Mouse (Mus musculus) forebrain, embryonic 16.5 days (tissue): ENCODE data around the gene Kcnn4. TPM values are rescaled to one million over a fixed set of nuclear protein-coding genes. Genes with fewer than 3 reads are reported as not detected.
A peak's percentile ranks its signal among the peaks of the same experiment; 100 is the strongest.

Experiments used
- ATAC-seq: fragments of 200-750 bp; cut with Nextera tagmentation; 2 replicates; pipeline ENCODE4 v1.8.0; 2017; ENCODE audit warnings: mild to moderate bottlenecking, moderate library complexity
- H3K27ac ChIP-seq: fragments of 300-500 bp; sonication (generic); 2 replicates; pipeline ENCODE4 v1.5.1; 2014; ENCODE audit warnings: low read length, control low read depth
- H3K27me3 ChIP-seq: fragments of 300-500 bp; sonication (generic); replicated peaks from 2 replicates; pipeline ENCODE4 v1.6.1; 2014; ENCODE audit warnings: low read length; ENCODE audit not compliant: control insufficient read depth, insufficient read depth
- H3K36me3 ChIP-seq: fragments of 300-500 bp; sonication (generic); 2 replicates; pipeline ENCODE4 v1.6.1; 2014; ENCODE audit not compliant: control insufficient read depth, insufficient read depth
- H3K4me1 ChIP-seq: fragments of 300-500 bp; sonication (generic); replicated peaks from 2 replicates; pipeline ENCODE4 v1.6.1; 2014; ENCODE audit warnings: low read length; ENCODE audit not compliant: control insufficient read depth, insufficient read depth
- H3K4me2 ChIP-seq: fragments of 300-500 bp; sonication (generic); 2 replicates; pipeline ENCODE4 v1.6.1; 2014; ENCODE audit warnings: mild to moderate bottlenecking, low read length, control low read depth
- H3K4me3 ChIP-seq: fragments of 300-500 bp; sonication (generic); replicated peaks from 2 replicates; pipeline ENCODE4 v1.5.1; 2014; ENCODE audit warnings: mild to moderate bottlenecking, low read length, control low read depth
- H3K9ac ChIP-seq: fragments of 300-500 bp; sonication (generic); replicated peaks from 2 replicates; pipeline ENCODE4 v1.6.1; 2014; ENCODE audit warnings: low read depth, low read length, control low read depth
- H3K9me3 ChIP-seq: fragments of 300-500 bp; sonication (generic); 2 replicates; pipeline ENCODE4 v1.6.1; 2016; ENCODE audit warnings: low read length; ENCODE audit not compliant: control insufficient read depth
- WGBS: fragments of 180-500 bp; shearing (Covaris S2); extraction: QIAGEN DNeasy Blood & Tissue Kit; methylation state at CpG from one replicate; pipeline ENCODE4 v1.1.7; 2014; 5-methylcytosine and 5-hydroxymethylcytosine counted together
- polyA plus RNA-seq: library from polyadenylated mRNA; unstranded; fragments of >200 nt; fragmentation: Nextera tagmentation; extraction: Ambion mirVana; gene quantifications from 2 replicates; pipeline ENCODE4 v1.2.1, GENCODE M21; 2015

Gene Kcnn4
- polyA plus RNA-seq, 1 experiment from 2014 or later: 0.80 TPM

DNA sequence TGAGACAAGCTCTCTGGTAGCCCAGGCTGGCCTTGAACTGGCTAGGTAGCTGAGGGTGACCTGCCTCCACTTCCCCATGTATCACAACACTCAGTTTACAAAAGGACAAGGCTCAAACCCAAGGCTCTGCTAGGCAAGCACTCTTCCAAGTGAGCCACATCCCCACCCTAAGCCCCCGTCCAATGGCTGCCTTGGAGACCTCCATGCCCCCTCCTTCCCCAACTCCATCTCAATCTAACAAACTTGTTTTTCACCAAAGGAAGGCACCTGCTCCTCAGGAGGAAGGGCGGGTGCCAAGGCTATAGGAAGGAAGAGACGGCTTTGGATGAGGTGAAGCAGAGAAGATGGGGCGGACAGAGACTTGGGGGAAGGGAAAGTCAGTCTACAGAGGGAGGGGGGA, 2.7 kb downstream of the Kcnn4 start:
- Histone ChIP-seq H3K36me3 (no peaks in the 10 kb centered on the region), H3K4me1 (peaks cover 14% of the 10 kb centered on the region), H3K9ac (no peak overlapping the region), H3K9me3 (no peaks in the 10 kb centered on the region), H3K27me3 (peaks cover 5% of the 10 kb centered on the region; the same call in 1 of the 2 replicates), H3K4me2 (no peak overlapping the region), H3K27ac (no peak overlapping the region), H3K4me3 (no peak overlapping the region)
- no peak for ATAC-seq
- 76% methylated on average over 4 of the region's 4 CpGs for WGBS

DNA sequence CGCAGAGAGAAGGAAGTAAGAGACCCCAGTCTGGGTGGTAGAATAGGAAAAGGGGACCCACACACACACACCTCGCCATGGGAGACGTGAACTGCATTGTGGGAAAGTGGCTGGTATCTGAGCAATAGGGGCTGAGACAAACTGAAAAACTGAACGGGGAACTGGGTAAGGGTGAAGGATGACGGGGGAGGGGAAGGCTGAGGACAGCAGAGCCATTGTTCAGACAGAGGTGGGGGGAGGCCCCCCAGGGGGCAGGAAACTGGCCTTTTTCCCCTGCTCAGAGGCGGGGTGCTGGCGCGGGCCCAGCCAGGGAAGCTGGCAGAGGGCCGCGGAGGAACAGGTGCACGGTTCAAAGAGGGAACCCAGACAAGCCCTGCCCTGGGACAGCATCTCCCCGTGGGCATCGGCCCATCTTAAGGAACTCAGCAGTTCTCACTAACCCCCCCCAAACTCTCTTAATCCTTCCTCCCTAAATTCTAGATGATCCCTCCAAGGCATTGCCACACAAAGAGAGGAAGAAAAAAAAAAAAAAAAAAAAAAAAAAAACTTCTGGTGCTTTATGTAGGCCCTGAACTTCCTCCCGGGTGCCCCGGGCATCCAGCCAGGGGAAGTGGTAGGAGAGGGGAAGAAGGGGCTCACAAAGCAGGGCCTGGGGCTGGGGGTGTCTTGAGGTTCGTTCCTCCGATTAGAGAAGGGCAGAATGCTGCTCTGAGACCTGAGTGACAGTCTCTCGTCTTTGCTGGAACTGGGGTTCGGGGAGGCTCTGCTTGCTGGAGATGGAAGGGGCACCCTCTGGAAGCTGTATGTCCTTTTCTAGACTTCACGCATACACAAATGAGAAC, 3.7 kb downstream of the Kcnn4 start:
- WGBS: 18% methylated on average over 17 of the region's 20 CpGs
- Histone ChIP-seq H3K36me3 (no peaks in the 10 kb centered on the region), H3K4me2 (peak overlapping the region; percentile 24; the same call in 1 of the 2 replicates), H3K27ac (peak overlapping the region; percentile 28), H3K27me3 (peaks cover 5% of the 10 kb centered on the region; the same call in 1 of the 2 replicates), H3K4me1 (peaks cover 14% of the 10 kb centered on the region), H3K9ac (peak overlapping the region; percentile 29; the same call in 1 of the 2 replicates), H3K4me3 (no peak overlapping the region), H3K9me3 (no peaks in the 10 kb centered on the region)
- peak; percentile 61; the same call in 1 of the 2 replicates for ATAC-seq

DNA sequence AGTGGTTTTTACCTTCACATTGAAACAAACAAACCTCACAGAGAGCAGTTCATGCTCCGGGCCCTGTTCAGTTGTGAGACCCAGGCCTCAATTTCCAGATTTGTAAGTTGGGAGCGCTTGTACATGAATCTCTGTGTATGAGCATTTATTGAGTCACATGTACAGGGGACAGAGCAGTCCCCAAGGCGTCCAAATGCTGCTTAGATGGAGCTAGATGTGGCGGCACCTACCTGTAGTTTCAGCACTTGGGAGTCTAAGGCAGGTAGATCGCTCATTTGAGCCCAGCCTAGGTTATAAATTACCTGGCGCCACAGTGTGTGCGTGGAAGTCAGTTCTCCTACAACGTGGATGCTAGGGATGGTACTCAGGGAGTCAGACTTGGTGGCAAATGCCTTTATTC, 6.4 kb downstream of the Kcnn4 start:
- 88% methylated on average over 8 of the region's 8 CpGs for WGBS

DNA sequence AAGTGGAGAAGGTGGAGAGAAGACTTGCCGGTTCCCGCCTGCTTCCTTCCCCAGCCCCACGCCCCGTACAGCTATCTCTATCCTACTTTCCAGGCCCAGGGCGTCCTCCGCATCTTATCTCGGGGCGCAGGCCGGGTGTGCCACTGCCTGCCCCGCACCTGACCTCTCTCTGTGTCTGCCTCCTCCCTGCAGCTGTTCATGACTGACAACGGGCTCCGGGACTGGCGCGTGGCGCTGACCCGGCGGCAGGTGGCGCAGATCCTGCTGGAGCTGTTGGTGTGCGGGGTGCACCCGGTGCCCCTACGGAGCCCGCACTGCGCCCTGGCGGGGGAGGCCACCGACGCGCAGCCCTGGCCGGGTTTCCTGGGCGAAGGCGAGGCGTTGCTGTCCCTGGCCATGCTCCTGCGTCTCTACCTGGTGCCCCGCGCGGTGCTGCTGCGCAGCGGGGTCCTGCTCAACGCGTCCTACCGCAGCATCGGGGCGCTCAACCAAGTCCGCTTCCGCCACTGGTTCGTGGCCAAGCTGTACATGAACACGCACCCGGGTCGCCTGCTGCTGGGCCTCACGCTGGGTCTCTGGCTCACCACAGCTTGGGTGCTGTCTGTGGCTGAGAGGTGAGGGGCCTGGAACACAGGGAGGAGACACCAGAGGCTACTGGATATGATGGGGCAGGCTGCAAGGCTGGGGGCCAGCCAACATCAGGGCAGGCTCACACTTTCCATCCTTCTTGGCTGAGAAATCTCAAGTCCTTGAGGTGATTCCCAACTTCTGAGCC, 7.2 kb downstream of the Kcnn4 start:
- no peaks in the 10 kb centered on the region for H3K36me3 ChIP-seq
- peak overlapping the region; percentile 24 for H3K9ac ChIP-seq
- no peak overlapping the region for H3K27ac ChIP-seq
- 7% methylated on average over 49 of the region's 49 CpGs for WGBS
- H3K4me1 ChIP-seq: peaks cover 14% of the 10 kb centered on the region
- ATAC-seq: 0 out of 2 replicates have a peak, but pooled peaks have one; percentile 27
- no peaks in the 10 kb centered on the region for H3K9me3 ChIP-seq
- H3K27me3 ChIP-seq: peaks cover 5% of the 10 kb centered on the region; the same call in 1 of the 2 replicates
- H3K4me2 ChIP-seq: peak overlapping the region; percentile 36
- H3K4me3 ChIP-seq: peak overlapping the region; percentile 18

More for the DNA sequence above, 6.4 kb downstream of the Kcnn4 start:
- Histone ChIP-seq H3K9me3 (no peaks in the 10 kb centered on the region), H3K9ac (no peak overlapping the region), H3K4me2 (no peak overlapping the region), H3K4me1 (peaks cover 14% of the 10 kb centered on the region), H3K4me3 (no peak overlapping the region), H3K27ac (no peak overlapping the region), H3K36me3 (no peaks in the 10 kb centered on the region), H3K27me3 (peaks cover 5% of the 10 kb centered on the region; the same call in 1 of the 2 replicates)
- ATAC-seq: no peak

DNA sequence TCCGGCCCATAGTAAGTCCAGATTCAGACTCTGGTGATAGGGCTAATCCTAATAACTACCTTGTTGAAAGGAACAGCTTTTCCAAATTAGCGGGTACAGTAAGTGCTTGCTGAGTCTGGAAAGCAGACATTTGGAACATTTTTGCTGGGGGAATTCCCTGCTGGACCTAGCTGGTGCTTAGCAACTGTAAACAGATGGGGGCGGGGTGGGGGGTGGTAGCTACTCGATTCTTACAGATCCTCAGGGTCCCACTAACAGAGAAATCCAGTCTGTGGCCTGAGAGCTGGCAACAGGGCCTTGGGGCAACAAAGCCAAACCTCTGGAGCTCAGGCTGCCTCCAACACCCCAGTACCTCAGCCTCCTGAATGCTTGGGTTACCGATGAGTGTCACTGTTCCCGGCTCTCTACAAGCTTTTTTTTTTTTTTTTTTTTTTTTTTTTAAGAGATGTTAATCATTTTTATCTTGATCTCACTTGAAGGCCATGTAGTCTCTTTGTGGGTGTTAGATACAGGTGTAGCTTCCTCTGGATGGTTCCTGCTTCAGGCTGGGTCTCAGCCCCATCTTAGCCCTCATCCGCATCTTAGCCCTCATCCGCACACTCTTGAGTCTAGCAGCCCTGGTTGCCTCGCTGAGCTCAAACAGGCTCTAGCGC, 8.1 kb downstream of the Kcnn4 start:
- Histone ChIP-seq H3K36me3 (no peaks in the 10 kb centered on the region), H3K9me3 (no peaks in the 10 kb centered on the region), H3K27me3 (peaks cover 5% of the 10 kb centered on the region; the same call in 1 of the 2 replicates), H3K4me1 (peaks cover 14% of the 10 kb centered on the region), H3K4me3 (no peak overlapping the region), H3K4me2 (no peak overlapping the region), H3K27ac (no peak overlapping the region), H3K9ac (no peak overlapping the region)
- no peak for ATAC-seq
- 67% methylated on average over 10 of the region's 10 CpGs for WGBS

DNA sequence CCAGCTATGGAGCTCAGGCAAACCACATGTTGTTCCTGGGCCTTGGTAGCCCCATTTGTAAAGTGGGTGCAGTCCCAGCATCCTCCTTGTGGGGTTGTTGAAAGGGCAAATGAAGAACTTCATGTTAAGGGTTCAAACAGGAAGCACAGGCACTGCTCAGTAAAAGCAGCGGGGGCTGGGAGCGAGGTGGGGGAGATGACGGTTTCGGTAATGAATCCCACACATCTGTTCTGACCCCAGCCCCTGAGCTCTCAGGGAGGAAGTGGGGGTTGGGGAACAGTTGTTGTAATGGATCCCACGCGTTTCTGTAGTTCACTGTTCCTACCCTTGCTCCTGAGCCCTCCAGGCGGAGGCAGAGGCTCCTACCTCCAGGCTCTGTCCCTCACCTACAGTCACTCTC, 9.9 kb downstream of the Kcnn4 start:
- H3K27ac ChIP-seq: no peak overlapping the region
- no peaks in the 10 kb centered on the region for H3K36me3 ChIP-seq
- peaks cover 5% of the 10 kb centered on the region; the same call in 1 of the 2 replicates for H3K27me3 ChIP-seq
- no peak overlapping the region for H3K4me2 ChIP-seq
- H3K9ac ChIP-seq: no peak overlapping the region
- ATAC-seq: no peak
- no peak overlapping the region for H3K4me3 ChIP-seq
- no peaks in the 10 kb centered on the region for H3K9me3 ChIP-seq
- H3K4me1 ChIP-seq: peaks cover 8% of the 10 kb centered on the region; the same call in 1 of the 2 replicates
- 76% methylated on average over 7 of the region's 7 CpGs for WGBS

DNA sequence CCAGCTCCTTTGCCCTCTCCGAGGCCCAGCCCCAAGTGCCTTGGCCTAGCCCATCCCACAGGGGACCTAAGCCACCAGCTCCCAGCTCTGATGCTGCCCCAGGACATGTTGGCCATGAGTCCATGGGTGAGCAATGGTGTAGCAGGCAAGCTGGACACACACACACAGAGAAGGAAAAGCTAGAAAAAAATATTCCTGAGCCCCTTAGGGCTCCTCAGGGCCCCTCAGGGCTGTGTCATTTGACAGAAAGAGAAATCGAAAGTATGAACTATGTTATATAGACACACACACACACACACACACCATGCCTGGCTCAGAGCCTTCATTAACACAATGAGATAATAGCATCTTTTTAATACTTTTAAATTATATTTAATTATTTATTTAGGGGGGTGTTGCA, 10.3 kb downstream of the Kcnn4 start:
- Histone ChIP-seq H3K9me3 (no peaks in the 10 kb centered on the region), H3K27me3 (peaks cover 5% of the 10 kb centered on the region; the same call in 1 of the 2 replicates), H3K9ac (no peak overlapping the region), H3K4me3 (no peak overlapping the region), H3K36me3 (no peaks in the 10 kb centered on the region), H3K4me1 (peaks cover 8% of the 10 kb centered on the region; the same call in 1 of the 2 replicates), H3K4me2 (no peak overlapping the region), H3K27ac (no peak overlapping the region)
- ATAC-seq: no peak
- WGBS: 83% methylated on average over 2 of the region's 2 CpGs

DNA sequence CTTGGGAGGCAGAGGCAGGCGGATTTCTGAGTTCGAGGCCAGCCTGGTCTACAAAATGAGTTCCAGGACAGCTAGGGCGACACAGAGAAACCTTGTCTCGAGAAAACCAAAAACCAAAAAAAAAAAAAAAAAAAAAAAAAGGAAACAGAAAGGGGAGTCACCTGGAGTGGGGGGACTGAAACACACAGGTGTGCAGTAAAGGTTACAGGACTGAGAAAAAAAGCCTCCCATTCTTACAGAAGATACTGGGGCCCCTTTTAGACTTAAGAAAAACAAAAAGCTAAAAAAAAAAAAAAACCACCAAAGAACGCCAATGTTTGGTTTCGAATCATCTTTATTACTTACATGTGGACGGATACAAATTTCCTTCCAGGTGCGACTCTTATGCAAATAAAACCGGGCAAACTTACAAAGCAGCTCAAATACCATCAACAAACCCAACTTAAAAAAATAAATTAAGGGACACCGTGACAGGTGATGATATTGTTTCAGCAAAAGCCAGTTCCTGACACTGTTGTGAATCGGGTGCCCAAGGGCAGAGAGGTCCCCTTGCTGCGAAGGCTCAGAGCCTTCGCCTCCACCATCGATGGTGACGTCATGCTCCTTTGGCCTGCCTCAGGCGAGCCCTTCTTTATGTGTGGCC, 12.8 kb downstream of the Kcnn4 start:
- Histone ChIP-seq H3K4me3 (no peak overlapping the region), H3K27ac (no peak overlapping the region), H3K4me1 (no peaks in the 10 kb centered on the region; the same call in 1 of the 2 replicates), H3K27me3 (no peaks in the 10 kb centered on the region), H3K9ac (no peak overlapping the region), H3K4me2 (no peak overlapping the region), H3K9me3 (no peaks in the 10 kb centered on the region), H3K36me3 (no peaks in the 10 kb centered on the region)
- ATAC-seq: no peak
- WGBS: 79% methylated on average over 16 of the region's 16 CpGs
